Mouse (Mus musculus): ENCODE results near the gene Fam189a1. TPM values are rescaled to one million over a fixed set of nuclear protein-coding genes. Genes with fewer than 3 reads are reported as not detected.

Fam189a1 gene
- total and polyA plus RNA-seq, 3 experiments = not detected

DNA sequence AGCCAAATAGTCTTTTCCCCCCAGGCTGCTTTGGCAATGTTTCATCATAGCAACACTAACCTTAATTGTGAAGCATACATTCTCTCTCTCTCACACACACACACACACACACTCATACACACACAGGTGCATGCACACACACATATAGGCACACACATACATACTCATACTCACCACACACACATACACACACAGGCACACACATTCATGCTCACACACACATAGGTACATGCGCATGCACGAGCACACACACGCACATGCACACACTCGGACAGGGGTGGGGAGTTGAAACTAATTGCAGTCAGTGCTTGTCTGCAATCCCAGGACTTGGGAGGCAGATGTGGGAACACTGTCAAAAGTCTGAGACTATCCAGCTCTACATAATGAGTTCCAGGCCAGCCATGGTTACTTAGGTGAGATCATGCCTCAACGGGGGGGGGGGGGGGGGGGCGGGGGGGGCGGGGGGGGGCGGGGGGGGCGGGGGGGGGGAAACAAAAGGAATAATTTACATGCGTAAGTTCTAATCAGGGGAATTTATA lies 300.9 kb downstream of the Fam189a1 start:
- Histone ChIP-seq H3K9ac (ENCODE audit: control insufficient read depth, low read depth, low read length, poor library complexity, severe bottlenecking) (no peak overlapping the region), H3K4me1 (ENCODE audit: control insufficient read depth in 1 of 2, insufficient read depth in 2 of 2, low read length in 2 of 2) (no peaks in the 10 kb centered on the region), H3K4me3 (ENCODE audit: control insufficient read depth in 1 of 2, insufficient read depth in 1 of 2, low read depth in 2 of 2, low read length in 2 of 2) (no peak overlapping the region), H3K27ac (ENCODE audit: control insufficient read depth, low read depth, low read length) (no peak overlapping the region), H3K79me2 (ENCODE audit: control insufficient read depth, insufficient read depth, low read length, poor library complexity) (no peaks in the 10 kb centered on the region), H3K9me3 (replicated peaks; ENCODE audit: insufficient read depth, low read length) (no peaks in the 10 kb centered on the region), H3K27me3 (ENCODE audit: control insufficient read depth in 1 of 2, insufficient read depth in 2 of 2, low read length in 2 of 2) (no peaks in the 10 kb centered on the region), H3K36me3 (ENCODE audit: control insufficient read depth in 1 of 2, insufficient read depth in 2 of 2, low read length in 2 of 2) (no peaks in the 10 kb centered on the region)
- no peak for TF ChIP-seq HCFC1 (IDR thresholded peaks at IDR 0.05; ENCODE audit: low read depth, low read length)
- no peak for TF ChIP-seq POLR2A (IDR thresholded peaks at IDR 0.05; ENCODE audit: control insufficient read depth in 1 of 2, insufficient read depth in 1 of 2, low read depth in 1 of 2, low read length in 2 of 2, poor library complexity in 1 of 2)
- no peak for TF ChIP-seq POLR2AphosphoS2 (IDR thresholded peaks at IDR 0.05; ENCODE audit: low read length)
- no peak for TF ChIP-seq MXI1 (IDR thresholded peaks at IDR 0.05; ENCODE audit: low read depth, low read length)
- TF ChIP-seq ZNF384 (IDR thresholded peaks at IDR 0.05; ENCODE audit: low read depth, low read length) = no peak
- no peak for TF ChIP-seq MYB (IDR thresholded peaks at IDR 0.05; ENCODE audit: low read depth, low read length)
- TF ChIP-seq TBP (IDR thresholded peaks at IDR 0.05; ENCODE audit: low read depth, low read length) = no peak
- TF ChIP-seq POLR2AphosphoS5 (IDR thresholded peaks at IDR 0.05; ENCODE audit: borderline replicate concordance, low read depth, low read length) = no peak
- no peak for TF ChIP-seq CTCF (IDR thresholded peaks at IDR 0.05 in 2 of 3, conservative IDR thresholded peaks at IDR 0.05 in 1 of 3; ENCODE audit: control insufficient read depth in 1 of 3, insufficient read depth in 1 of 3, low read depth in 2 of 3, low read length in 3 of 3, poor library complexity in 1 of 3, severe bottlenecking in 1 of 3)
- TF ChIP-seq ZMIZ1 (IDR thresholded peaks at IDR 0.05; ENCODE audit: low read depth, low read length) = no peak
- no peak for TF ChIP-seq UBTF (IDR thresholded peaks at IDR 0.05; ENCODE audit: borderline replicate concordance, insufficient read depth, low read depth, low read length)
- no peak for TF ChIP-seq CHD2 (IDR thresholded peaks at IDR 0.05; ENCODE audit: low read length)
- DNase-seq (ENCODE audit: low read depth, low spot score) = no peak

DNA sequence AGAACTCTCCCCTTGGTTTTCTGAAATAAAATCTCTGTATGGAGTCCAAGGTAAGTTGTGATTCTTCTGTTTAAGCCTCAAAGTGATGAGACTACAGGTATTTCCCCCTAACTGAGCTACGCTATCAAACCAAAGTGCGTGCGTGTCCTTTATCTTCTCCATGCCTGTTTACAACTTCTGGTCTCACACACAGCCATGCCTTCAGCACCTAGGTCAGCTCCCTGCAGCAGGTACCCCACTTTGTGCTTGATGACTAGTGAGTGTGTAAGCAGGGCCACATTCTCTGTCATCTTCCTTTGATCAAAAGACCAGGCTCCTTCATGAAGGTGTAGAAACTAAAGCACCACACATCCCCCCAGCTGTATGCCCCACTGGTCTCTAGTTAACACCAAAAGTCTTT lies 305.6 kb downstream of the Fam189a1 start:
- Histone ChIP-seq H3K36me3 (ENCODE audit: control insufficient read depth in 1 of 2, insufficient read depth in 2 of 2, low read length in 2 of 2) (no peaks in the 10 kb centered on the region), H3K9ac (ENCODE audit: control insufficient read depth, low read depth, low read length, poor library complexity, severe bottlenecking) (no peak overlapping the region), H3K4me3 (ENCODE audit: control insufficient read depth in 1 of 2, insufficient read depth in 1 of 2, low read depth in 2 of 2, low read length in 2 of 2) (no peak overlapping the region), H3K79me2 (ENCODE audit: control insufficient read depth, insufficient read depth, low read length, poor library complexity) (no peaks in the 10 kb centered on the region), H3K27me3 (ENCODE audit: control insufficient read depth in 1 of 2, insufficient read depth in 2 of 2, low read length in 2 of 2) (no peaks in the 10 kb centered on the region), H3K9me3 (replicated peaks; ENCODE audit: insufficient read depth, low read length) (no peaks in the 10 kb centered on the region), H3K27ac (ENCODE audit: control insufficient read depth, low read depth, low read length) (no peak overlapping the region), H3K4me1 (ENCODE audit: control insufficient read depth in 1 of 2, insufficient read depth in 2 of 2, low read length in 2 of 2) (no peaks in the 10 kb centered on the region)
- peak; percentile 61 for DNase-seq (ENCODE audit: low read depth, low spot score)
- TF ChIP-seq ZMIZ1 (IDR thresholded peaks at IDR 0.05; ENCODE audit: low read depth, low read length) = no peak
- no peak for TF ChIP-seq MAZ (IDR thresholded peaks at IDR 0.05; ENCODE audit: low read depth, low read length)
- no peak for TF ChIP-seq KAT2A (conservative IDR thresholded peaks at IDR 0.05; ENCODE audit: low read depth, low read length)
- TF ChIP-seq ELF1 (IDR thresholded peaks at IDR 0.05; ENCODE audit: low read depth, low read length) = no peak
- no peak for TF ChIP-seq UBTF (IDR thresholded peaks at IDR 0.05; ENCODE audit: borderline replicate concordance, insufficient read depth, low read depth, low read length)
- no peak for TF ChIP-seq TAL1 (IDR thresholded peaks at IDR 0.05; ENCODE audit: low read length)
- TF ChIP-seq CTCF (IDR thresholded peaks at IDR 0.05 in 2 of 3, conservative IDR thresholded peaks at IDR 0.05 in 1 of 3; ENCODE audit: control insufficient read depth in 1 of 3, insufficient read depth in 1 of 3, low read depth in 2 of 3, low read length in 3 of 3, poor library complexity in 1 of 3, severe bottlenecking in 1 of 3) = no peak
- TF ChIP-seq E2F4 (IDR thresholded peaks at IDR 0.05; ENCODE audit: borderline replicate concordance, low read depth, low read length) = no peak
- no peak for TF ChIP-seq JUND (IDR thresholded peaks at IDR 0.05; ENCODE audit: low read depth, low read length)
- TF ChIP-seq ZC3H11A (IDR thresholded peaks at IDR 0.05; ENCODE audit: low read depth, low read length) = no peak
- no peak for TF ChIP-seq TCF12 (IDR thresholded peaks at IDR 0.05; ENCODE audit: low read depth, low read length)
- TF ChIP-seq SIN3A (IDR thresholded peaks at IDR 0.05; ENCODE audit: low read length) = no peak
- no peak for TF ChIP-seq SMC3 (IDR thresholded peaks at IDR 0.05; ENCODE audit: low read depth, low read length)
- TF ChIP-seq RAD21 (IDR thresholded peaks at IDR 0.05; ENCODE audit: low read depth, low read length) = no peak
- no peak for TF ChIP-seq USF1 (IDR thresholded peaks at IDR 0.05; ENCODE audit: low read depth, low read length)
- no peak for TF ChIP-seq EP300 (IDR thresholded peaks at IDR 0.05; ENCODE audit: low read depth in 1 of 2, low read length in 2 of 2)
- TF ChIP-seq CHD1 (IDR thresholded peaks at IDR 0.05; ENCODE audit: low read depth, low read length) = no peak
